Mouse (Mus musculus) ES-CJ7 (cell line): ENCODE measurements at regions not wholly inside any gene's neighbourhood (a gene's known extent, or its start where the extent isn't known, plus 50 kb on each side); places are given as distances from the start of the nearest gene placed in this dataset.
"Not testable (repeated sequence)": the region's sequence is repeated elsewhere in the genome, so short reads cannot be mapped to it uniquely, and the experiment has no call there.

Experiments
- DNase-seq: peaks from one replicate; pipeline ENCODE4 v3.0.0; 2011; ENCODE audit warnings: low read depth, low spot score

- DNase-seq: no peak
Measured at GRCm38 (mm10) chr1:112785135-112785681, 920.5 kb upstream of the Dsel start.

DNA sequence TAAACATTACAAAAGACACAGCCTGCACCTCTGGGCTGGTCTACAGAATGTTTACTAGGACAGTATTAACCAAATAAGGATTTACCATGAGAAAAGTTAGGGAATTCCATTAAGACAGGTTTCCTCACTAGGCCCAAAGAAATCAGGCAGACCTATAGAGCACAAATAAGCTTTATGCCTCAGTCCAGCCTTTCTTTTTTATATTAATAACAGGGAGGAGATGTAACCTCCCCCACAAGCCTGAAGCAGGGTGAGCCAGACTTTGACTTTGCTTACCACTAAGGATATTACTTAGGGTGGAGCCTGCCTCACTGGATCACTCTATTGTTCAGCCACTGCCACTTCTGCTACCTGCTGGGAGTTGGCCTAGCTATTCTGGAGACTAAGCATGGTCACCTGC lies 915.1 kb upstream of the Dsel start:
- DNase-seq: peak; percentile 80

- peak; percentile 48 for DNase-seq
Measured at GRCm38 (mm10) chr1:112778551-112778950, 913.8 kb upstream of the Dsel start.

GRCm38 (mm10) chr1:112750643-112751042 lies 885.9 kb upstream of the Dsel start:
- DNase-seq: not testable (repeated sequence)

DNA sequence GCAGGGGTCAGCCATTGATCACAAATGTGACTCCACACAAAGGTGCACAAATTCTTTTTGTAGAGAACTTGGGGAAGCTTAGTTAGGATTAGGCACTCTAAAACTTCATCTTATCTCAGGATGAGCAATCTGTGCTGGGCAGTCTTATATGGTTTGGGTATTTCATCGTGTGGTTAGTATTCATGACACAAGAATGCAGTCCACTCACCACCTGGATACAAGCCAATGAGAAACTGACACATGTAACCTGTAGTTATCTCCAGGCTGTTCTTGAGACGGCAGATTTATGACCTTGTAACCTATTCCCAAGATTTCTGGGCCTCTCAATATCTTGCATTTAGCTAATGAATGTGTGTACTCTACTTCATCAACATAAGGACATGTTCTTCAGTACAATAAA lies 883.8 kb upstream of the Dsel start:
- DNase-seq: no peak

GRCm38 (mm10) chr1:112703939-112704338 lies 839.2 kb upstream of the Dsel start:
- peak; percentile 21 for DNase-seq

DNA sequence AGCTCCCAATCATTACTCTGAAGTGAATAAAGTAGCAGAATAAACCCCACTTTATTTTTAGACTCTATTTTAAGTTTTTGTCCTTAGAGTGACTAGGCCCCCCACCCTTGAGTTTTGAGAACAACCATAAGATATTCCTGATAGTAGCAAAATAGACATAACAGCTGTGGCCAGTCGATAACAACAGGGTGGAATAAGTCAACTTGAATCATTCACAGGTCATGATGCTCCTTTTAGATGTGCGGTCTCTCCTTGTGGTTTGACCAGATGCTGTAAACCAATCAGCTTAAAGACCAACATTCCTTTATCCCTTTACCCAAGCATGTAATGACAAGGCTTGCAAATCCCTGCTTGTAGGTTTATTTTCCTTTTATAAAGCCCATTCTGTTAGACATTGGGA lies 794.2 kb upstream of the Dsel start:
- no peak for DNase-seq

GRCm38 (mm10) chr1:112638342-112638741 lies 773.6 kb upstream of the Dsel start:
- no peak for DNase-seq
